Mouse (Mus musculus) lung, adult 10 weeks (tissue): ENCODE measurements around the gene Cpsf3. TPM values are rescaled to one million over a fixed set of nuclear protein-coding genes. Genes with fewer than 3 reads are reported as not detected.

Experiments used
- polyA plus RNA-seq: library from polyadenylated mRNA; stranded (reverse); fragments of 350-450 nt; fragmentation: Illumina TruSeq; extraction: RNeasy Lipid Tissue Mini Kit (QIAGEN cat#74804); gene quantifications from one replicate; pipeline ENCODE4 v1.2.3, GENCODE M21; 2014; ENCODE audit warnings: low read depth, low replicate concordance; ENCODE audit not compliant: insufficient read depth

Gene Cpsf3
- 27.4 TPM for polyA plus RNA-seq

GRCm38 (mm10) chr12:21284761-21285441 lies at the start of gene Cpsf3:
Gene Cpsf3 (plus strand): TSS chr12:21285391.

DNA sequence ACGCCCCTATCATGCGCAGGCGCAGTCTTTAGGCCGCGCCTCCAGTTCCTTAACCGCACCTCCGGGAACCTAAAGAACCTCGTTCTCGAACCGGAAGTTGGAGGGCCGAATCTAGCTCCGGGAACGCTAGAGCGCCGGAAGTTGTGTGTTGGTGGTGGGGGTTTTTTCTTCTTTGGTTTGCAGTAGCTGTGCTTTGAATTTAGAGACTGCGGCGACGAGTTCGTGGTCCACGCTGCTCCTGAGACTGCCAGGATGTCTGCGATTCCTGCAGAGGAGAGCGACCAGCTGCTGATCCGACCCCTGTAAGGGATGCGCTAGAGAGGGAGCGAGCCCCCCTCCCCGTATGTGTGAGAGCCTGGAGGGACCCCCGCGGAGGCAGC lies 1.0 kb downstream of the Cpsf3 start, which contains the start of gene Itgb1bp1:
Gene Itgb1bp1, minus strand, starts transcription at position 42 of the 380 bp plus-strand sequence.

GRCm38 (mm10) chr12:21315923-21316868 lies 31.0 kb downstream of the Cpsf3 start, which contains the start of gene Iah1:
Gene Iah1 (plus strand): TSS chr12:21316389.

Other genes with a start within 250 kb of the Cpsf3 start
- gene Itgb1bp1, start 893 bp downstream of the Cpsf3 start, polyA plus RNA-seq = 45.2 TPM
- 95.1 TPM for gene Iah1, start 31.0 kb downstream of the Cpsf3 start, polyA plus RNA-seq
- gene Adam17, start 88.2 kb downstream of the Cpsf3 start, polyA plus RNA-seq = 23.6 TPM
- 202 TPM for gene Ywhaq, start 132.2 kb downstream of the Cpsf3 start, polyA plus RNA-seq